Mouse (Mus musculus) neural tube, embryonic 11.5 days (tissue): ENCODE results near the gene Mccc1. TPM values are rescaled to one million over a fixed set of nuclear protein-coding genes. Genes with fewer than 3 reads are reported as not detected.

ENCODE experiments used
- ATAC-seq: fragments of 200-750 bp; cut with Nextera tagmentation; 2 replicates; pipeline ENCODE4 v1.8.0; 2017; ENCODE audit warnings: moderate number of reproducible peaks, mild to moderate bottlenecking, moderate TSS enrichment, moderate library complexity; ENCODE audit not compliant: insufficient read depth, low FRiP score, low TSS enrichment
- DNase-seq: peaks from one replicate; pipeline ENCODE4 v3.0.0-alpha.2; 2015; ENCODE audit warnings: low spot score
- H3K27ac ChIP-seq: fragments of 300-500 bp; sonication (generic); 2 replicates; pipeline ENCODE4 v1.5.1; 2014; ENCODE audit warnings: low read depth, mild to moderate bottlenecking, low read length
- H3K27me3 ChIP-seq: fragments of 300-500 bp; sonication (generic); 2 replicates; pipeline ENCODE4 v1.6.1; 2014; ENCODE audit warnings: mild to moderate bottlenecking, low read length, mixed read lengths; ENCODE audit not compliant: control insufficient read depth, insufficient read depth
- H3K36me3 ChIP-seq: fragments of 300-500 bp; sonication (generic); 2 replicates; pipeline ENCODE4 v1.6.1; 2014; ENCODE audit warnings: mild to moderate bottlenecking, low read length, moderate library complexity, mixed read lengths; ENCODE audit not compliant: control insufficient read depth, insufficient read depth
- H3K4me1 ChIP-seq: fragments of 300-500 bp; sonication (generic); 2 replicates; pipeline ENCODE4 v1.6.1; 2014; ENCODE audit warnings: low read length, mixed read lengths; ENCODE audit not compliant: control insufficient read depth, insufficient read depth
- H3K4me2 ChIP-seq: fragments of 300-500 bp; sonication (generic); 2 replicates; pipeline ENCODE4 v1.6.1; 2014; ENCODE audit warnings: low read depth, mild to moderate bottlenecking, moderate library complexity
- H3K4me3 ChIP-seq: fragments of 300-500 bp; sonication (generic); 2 replicates; pipeline ENCODE4 v1.5.1; 2014; ENCODE audit warnings: low read depth, low read length
- H3K9ac ChIP-seq: fragments of 300-500 bp; sonication (generic); 2 replicates; pipeline ENCODE4 v1.6.1; 2014; ENCODE audit warnings: mild to moderate bottlenecking, low read length
- H3K9me3 ChIP-seq: fragments of 300-500 bp; sonication (generic); 2 replicates; pipeline ENCODE4 v1.6.1; 2016; ENCODE audit warnings: low read length; ENCODE audit not compliant: control insufficient read depth
- WGBS: fragments of 180-500 bp; shearing (Covaris S2); extraction: QIAGEN DNeasy Blood & Tissue Kit; methylation state at CpG from one replicate; pipeline ENCODE4 v1.1.7; 2014; 5-methylcytosine and 5-hydroxymethylcytosine counted together
- polyA plus RNA-seq: library from polyadenylated mRNA; unstranded; fragments of >200 nt; fragmentation: Nextera tagmentation; extraction: Ambion mirVana; gene quantifications from 2 replicates; pipeline ENCODE4 v1.2.1, GENCODE M21; 2014

The Mccc1 gene
- polyA plus RNA-seq, 1 experiment from 2014 or later = 37.1 TPM

DNA sequence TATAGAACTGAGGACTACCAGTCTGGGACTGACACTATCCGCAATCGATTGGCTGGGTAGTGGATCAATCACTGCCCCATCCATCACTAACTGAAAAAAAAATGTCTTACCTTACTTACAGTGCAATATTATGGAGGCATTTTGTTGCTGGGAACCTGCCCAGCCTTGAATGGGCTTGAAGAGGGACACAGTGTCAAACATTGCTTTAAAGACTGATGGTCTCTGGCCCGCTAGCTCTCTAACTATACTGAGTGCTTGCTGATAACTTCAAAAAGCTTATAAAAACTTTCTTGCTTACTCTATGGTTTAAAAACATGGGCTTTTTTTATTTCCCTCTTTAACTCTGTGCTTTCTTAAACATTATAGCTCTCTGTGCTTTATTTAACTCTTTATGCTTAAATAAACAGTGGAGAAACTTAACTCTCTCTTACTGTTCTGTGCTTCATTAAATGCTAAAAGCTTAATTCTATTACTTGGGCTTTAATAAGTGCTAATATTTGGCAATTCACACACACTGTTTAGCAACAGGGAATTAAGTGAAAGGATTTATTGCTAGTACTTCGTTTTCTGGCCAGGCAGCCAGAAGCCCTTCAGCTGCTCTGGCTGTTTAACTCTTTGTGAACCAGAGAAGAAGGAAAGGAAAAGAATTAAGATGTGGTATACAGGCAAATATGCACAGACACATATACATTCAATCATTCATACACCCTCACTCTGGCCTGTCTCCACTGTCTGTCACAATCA lies 8.1 kb upstream of the Mccc1 start:
- H3K27ac ChIP-seq = no peak overlapping the region
- 70% methylated on average over 4 of the region's 4 CpGs for WGBS
- H3K4me3 ChIP-seq = no peak overlapping the region
- no peaks in the 10 kb centered on the region for H3K9me3 ChIP-seq
- no peaks in the 10 kb centered on the region for H3K4me1 ChIP-seq
- ATAC-seq (no peak), DNase-seq (no peak)
- no peaks in the 10 kb centered on the region for H3K36me3 ChIP-seq
- no peaks in the 10 kb centered on the region for H3K27me3 ChIP-seq
- H3K4me2 ChIP-seq = no peak overlapping the region
- H3K9ac ChIP-seq = no peak overlapping the region

DNA sequence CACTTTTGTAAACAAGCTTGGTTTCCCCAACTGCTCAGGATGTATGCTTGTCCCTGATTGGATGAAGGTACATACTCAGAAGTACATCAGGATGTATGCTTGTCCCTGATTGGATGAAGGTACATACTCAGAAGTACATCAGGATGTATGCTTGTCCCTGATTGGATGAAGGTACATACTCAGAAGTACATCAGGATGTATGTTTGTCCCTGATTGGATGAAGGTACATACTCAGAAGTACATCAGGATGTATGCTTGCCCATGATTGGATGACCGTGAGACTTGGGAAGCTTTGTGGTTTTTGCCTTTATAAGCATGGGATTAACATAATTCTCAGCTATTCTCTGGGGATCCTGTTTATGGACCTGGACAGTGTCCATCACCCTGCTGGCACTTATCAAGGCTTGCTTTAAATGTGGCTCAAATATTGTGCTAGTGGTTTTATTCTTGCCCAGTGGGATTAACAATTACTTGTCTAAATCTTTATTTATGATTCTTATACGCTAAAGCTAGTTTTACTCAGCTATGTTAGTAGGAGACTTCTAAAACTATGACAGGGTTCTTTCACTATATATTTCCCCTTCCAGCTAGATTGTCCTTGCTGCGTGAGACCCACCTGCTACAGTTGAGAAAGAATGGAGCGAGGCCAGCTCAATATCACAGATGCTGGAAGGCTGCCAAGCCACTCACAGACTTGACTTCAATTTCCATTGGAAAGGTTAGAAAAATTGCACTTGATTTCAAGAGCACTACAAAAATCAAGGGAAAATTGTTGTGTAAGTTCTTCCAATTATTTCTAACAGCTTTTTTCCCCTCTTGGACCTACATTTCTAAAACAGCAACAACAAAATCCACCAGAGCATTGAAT lies 3.8 kb upstream of the Mccc1 start:
- 0 out of 2 replicates have a peak, but pooled peaks cover 4% of the 10 kb centered on the region for H3K4me1 ChIP-seq
- DNase-seq (no peak), ATAC-seq (no peak)
- H3K36me3 ChIP-seq = no peaks in the 10 kb centered on the region
- H3K9me3 ChIP-seq = no peaks in the 10 kb centered on the region
- no peak overlapping the region for H3K4me3 ChIP-seq
- no peaks in the 10 kb centered on the region for H3K27me3 ChIP-seq
- WGBS = 89% methylated on average over 4 of the region's 4 CpGs
- no peak overlapping the region for H3K27ac ChIP-seq
- H3K9ac ChIP-seq = no peak overlapping the region
- no peak overlapping the region for H3K4me2 ChIP-seq

DNA sequence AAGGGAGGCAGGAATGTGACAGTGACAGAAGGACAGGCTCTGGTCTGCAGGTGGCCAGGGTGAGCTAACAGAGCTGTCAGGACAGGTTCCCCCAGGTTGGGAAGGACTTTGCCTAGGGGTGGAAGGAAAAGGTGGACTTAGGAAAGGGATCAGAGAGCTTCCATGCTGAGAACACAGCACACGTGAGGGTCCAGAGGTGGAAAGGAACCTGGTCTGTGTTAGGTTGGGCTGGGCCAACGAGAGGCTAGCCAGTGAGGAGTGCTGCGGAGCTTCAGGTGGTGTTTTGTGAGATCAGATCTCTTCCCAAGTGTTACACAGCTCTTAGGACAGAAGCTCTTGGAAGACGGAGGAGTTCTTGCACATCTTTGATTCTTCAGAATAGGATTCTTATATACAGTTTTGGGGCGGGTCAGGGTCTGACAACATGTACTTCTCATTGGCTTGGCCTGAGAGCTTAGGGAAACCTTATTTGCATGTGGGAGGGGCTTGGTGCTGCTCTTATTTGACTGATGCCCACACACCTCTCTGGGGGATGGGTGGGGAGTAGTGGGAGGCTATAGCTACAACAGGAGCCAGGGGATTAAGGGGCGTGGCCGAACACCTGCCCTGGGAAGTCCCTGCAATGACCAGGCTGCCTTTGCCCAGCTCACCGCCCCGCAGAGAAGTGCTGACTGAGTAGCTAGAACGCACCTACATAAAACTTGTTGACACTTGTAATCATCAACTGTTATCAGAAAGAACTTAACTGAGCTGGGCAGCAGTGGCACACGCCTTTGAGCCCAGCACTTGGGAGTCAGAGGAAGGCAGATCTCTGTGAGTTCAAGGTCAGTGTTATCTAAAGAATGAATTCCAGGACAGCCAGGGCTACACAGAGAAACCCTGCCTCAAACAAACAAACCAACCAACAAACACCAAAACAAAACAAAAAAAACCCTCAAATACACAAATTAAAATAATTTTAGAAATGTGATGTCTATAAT lies 5.6 kb downstream of the Mccc1 start:
- DNase-seq = no peak
- no peaks in the 10 kb centered on the region for H3K27me3 ChIP-seq
- no peak for ATAC-seq
- no peaks in the 10 kb centered on the region for H3K9me3 ChIP-seq
- 0 out of 2 replicates have a peak, but pooled peaks cover 4% of the 10 kb centered on the region for H3K4me1 ChIP-seq
- H3K27ac ChIP-seq = no peak overlapping the region
- no peak overlapping the region for H3K4me2 ChIP-seq
- WGBS = 62% methylated on average over 11 of the region's 11 CpGs
- H3K36me3 ChIP-seq = peaks cover 4% of the 10 kb centered on the region
- no peak overlapping the region for H3K4me3 ChIP-seq
- H3K9ac ChIP-seq = no peak overlapping the region

DNA sequence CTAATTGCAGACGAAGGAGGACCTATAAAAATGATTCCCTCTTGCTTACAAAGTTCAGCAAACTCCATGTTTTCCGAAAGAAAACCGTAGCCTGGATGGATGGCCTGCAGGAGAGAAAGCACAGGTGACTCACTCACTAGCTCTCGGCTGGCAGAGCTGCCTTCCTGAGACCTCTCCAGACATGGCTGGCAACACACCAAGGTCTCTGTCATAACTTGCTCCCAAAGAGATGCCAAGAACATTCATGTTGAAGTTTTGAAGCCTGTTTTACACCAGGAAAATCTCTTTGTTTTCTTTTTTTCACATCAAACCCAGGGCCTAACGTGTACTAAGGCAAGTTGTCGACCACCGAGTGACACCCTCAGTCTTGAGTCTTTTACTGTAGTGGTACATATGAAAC lies 9.8 kb downstream of the Mccc1 start:
- H3K4me1 ChIP-seq = no peaks in the 10 kb centered on the region
- H3K9me3 ChIP-seq = no peaks in the 10 kb centered on the region
- peaks cover 5% of the 10 kb centered on the region for H3K36me3 ChIP-seq
- H3K4me2 ChIP-seq = no peak overlapping the region
- DNase-seq (no peak), ATAC-seq (no peak)
- H3K27ac ChIP-seq = no peak overlapping the region
- WGBS = 94% methylated on average over 7 of the region's 7 CpGs
- H3K9ac ChIP-seq = no peak overlapping the region
- H3K4me3 ChIP-seq = no peak overlapping the region
- H3K27me3 ChIP-seq = no peaks in the 10 kb centered on the region

DNA sequence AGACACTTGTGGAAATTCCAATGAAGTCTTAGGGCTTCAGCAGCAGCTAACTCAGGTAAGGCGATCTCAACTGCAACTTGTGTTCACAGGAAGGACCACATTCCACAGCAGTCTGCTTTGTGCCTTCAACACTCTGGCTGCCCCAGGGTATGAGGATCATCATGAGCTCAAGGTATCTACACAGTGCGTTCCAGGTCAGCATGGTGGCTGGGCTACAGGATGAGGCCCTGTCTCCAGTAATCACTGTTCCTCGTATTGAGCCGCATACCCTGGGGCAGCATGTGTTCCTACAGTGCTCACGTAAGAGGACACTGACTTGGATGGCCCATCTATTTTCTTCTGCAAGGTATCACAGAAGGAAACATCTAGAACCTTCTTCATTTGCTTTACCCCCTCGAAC lies 12.4 kb downstream of the Mccc1 start:
- no peaks in the 10 kb centered on the region for H3K4me1 ChIP-seq
- ATAC-seq (no peak), DNase-seq (no peak)
- no peaks in the 10 kb centered on the region for H3K9me3 ChIP-seq
- no peak overlapping the region for H3K4me3 ChIP-seq
- 93% methylated on average over 6 of the region's 6 CpGs for WGBS
- no peaks in the 10 kb centered on the region for H3K27me3 ChIP-seq
- H3K4me2 ChIP-seq = no peak overlapping the region
- H3K27ac ChIP-seq = no peak overlapping the region
- H3K9ac ChIP-seq = no peak overlapping the region
- H3K36me3 ChIP-seq = peaks cover 3% of the 10 kb centered on the region; the same call in 1 of the 2 replicates

DNA sequence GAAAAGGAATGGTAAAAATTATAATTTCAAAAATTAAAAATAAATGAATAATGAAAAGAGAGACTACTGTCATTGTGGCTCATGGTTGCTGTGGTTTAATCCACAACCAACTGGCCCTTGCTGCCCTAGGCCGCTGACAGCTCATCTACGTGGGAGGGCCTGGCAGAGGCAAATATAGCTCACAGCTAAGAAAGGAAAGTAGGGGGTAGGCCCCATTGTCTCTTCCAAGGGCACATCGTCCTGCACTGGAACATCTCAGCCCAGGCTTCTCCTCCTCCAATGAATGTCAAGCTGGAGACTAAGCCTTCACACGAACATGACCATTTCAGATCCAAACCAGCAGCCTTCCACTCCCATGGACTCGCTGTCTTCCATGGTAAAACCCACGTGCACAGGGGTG lies 14.2 kb downstream of the Mccc1 start:
- Histone ChIP-seq H3K27me3 (no peaks in the 10 kb centered on the region), H3K9ac (no peak overlapping the region), H3K9me3 (no peaks in the 10 kb centered on the region), H3K27ac (no peak overlapping the region), H3K4me2 (no peak overlapping the region), H3K36me3 (peaks cover 3% of the 10 kb centered on the region; the same call in 1 of the 2 replicates), H3K4me3 (no peak overlapping the region), H3K4me1 (no peaks in the 10 kb centered on the region)
- ATAC-seq (no peak), DNase-seq (no peak)
- 89% methylated on average over 6 of the region's 6 CpGs for WGBS

DNA sequence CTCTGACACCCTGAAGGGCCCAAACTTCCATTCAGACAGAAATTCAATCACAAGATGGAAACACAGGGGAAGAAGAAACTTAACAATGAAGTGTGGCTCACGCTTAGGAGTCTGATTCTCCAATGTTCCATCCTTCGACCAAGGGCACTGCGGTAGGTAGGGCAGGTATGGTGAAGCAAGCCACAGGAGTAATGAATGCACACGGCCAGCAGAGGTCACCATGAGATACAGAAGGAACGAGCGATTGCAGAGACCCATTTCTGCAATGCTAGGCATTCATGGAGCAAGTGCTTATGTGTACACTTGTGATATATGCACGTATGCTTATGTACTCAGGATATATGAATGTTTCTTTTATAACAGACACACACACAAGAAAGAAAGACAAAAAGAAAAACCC lies 26.9 kb downstream of the Mccc1 start:
- ATAC-seq = no peak
- WGBS = 83% methylated on average over 7 of the region's 7 CpGs

DNA sequence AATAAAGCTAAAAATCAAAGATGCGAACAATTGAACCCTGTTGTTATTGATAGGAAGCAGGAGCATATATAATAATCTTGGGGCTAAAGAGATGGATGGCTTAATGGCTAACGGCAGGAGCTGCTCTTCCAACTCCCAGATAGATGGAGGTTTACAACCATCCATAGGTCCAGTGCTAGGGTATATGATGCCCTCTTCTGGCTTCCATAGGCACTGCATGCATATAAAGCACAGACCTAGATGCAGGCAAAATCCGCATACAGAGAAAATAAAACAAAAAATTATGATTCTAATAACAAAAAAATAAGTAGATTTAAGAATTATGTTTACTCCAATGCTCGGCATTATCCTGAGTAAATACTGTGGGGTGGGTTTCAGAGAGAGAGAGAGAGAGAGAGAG lies 27.5 kb downstream of the Mccc1 start:
- Histone ChIP-seq H3K9ac (no peak overlapping the region), H3K36me3 (peaks cover 4% of the 10 kb centered on the region; the same call in 1 of the 2 replicates), H3K4me3 (no peak overlapping the region), H3K4me2 (no peak overlapping the region), H3K9me3 (no peaks in the 10 kb centered on the region), H3K27ac (no peak overlapping the region), H3K4me1 (no peaks in the 10 kb centered on the region), H3K27me3 (no peaks in the 10 kb centered on the region)
- WGBS = 81% methylated on average over 4 of the region's 4 CpGs
- ATAC-seq = no peak
- no peak for DNase-seq

More for the DNA sequence above, 26.9 kb downstream of the Mccc1 start:
- Histone ChIP-seq H3K9ac (no peak overlapping the region), H3K4me3 (no peak overlapping the region), H3K27ac (no peak overlapping the region), H3K27me3 (no peaks in the 10 kb centered on the region), H3K4me2 (no peak overlapping the region), H3K9me3 (no peaks in the 10 kb centered on the region), H3K4me1 (no peaks in the 10 kb centered on the region), H3K36me3 (peaks cover 4% of the 10 kb centered on the region)
- peak; percentile 36 for DNase-seq
